Mouse (Mus musculus): ENCODE results near the gene Tomm6. TPM values are rescaled to one million over a fixed set of nuclear protein-coding genes. Genes with fewer than 3 reads are reported as not detected.
A peak's percentile ranks its signal among the peaks of the same experiment; 100 is the strongest.

Tomm6 gene
- polyA plus RNA-seq, 1 experiment from 2014 or later: 275 TPM

GRCm38 (mm10) chr17:47708972-47709371 is 20.8 kb upstream of the Tomm6 start:
- no peak overlapping the region for H3K4me2 ChIP-seq (ENCODE audit: low read depth, low read length)
- 59% methylated on average over 4 of the region's 4 CpGs for WGBS (ENCODE audit: insufficient replicate concordance)
- H3K36me3 ChIP-seq (replicated peaks; ENCODE audit: insufficient read depth, low read length): no peaks in the 10 kb centered on the region
- DNase-seq (no peak), ATAC-seq (no peak)
- no peak overlapping the region for H3K9ac ChIP-seq (replicated peaks)
- H3K9me3 ChIP-seq (ENCODE audit: low read length): no peaks in the 10 kb centered on the region
- TF ChIP-seq EP300 (IDR thresholded peaks at IDR 0.05; ENCODE audit: low read depth): no peak
- no peak for TF ChIP-seq CTCF (IDR thresholded peaks at IDR 0.05; ENCODE audit: low read depth)
- H3K27ac ChIP-seq (ENCODE audit: low read depth): no peak overlapping the region
- no peak overlapping the region for H3K4me3 ChIP-seq (ENCODE audit: low read depth, low read length)
- no peaks in the 10 kb centered on the region for H3K4me1 ChIP-seq (ENCODE audit: insufficient read depth)
- no peaks in the 10 kb centered on the region for H3K27me3 ChIP-seq (ENCODE audit: insufficient read depth, low read length)

GRCm38 (mm10) chr17:47707961-47708360 is 19.8 kb upstream of the Tomm6 start:
- 0 out of 2 replicates have a peak, but pooled peaks cover 4% of the 10 kb centered on the region for H3K27me3 ChIP-seq (ENCODE audit: insufficient read depth, low read length)
- no peak for DNase-seq

GRCm38 (mm10) chr17:47706196-47706595 is 18.0 kb upstream of the Tomm6 start:
- Histone ChIP-seq H3K9me3 (ENCODE audit: low read length) (no peaks in the 10 kb centered on the region), H3K36me3 (replicated peaks; ENCODE audit: insufficient read depth, low read length) (no peaks in the 10 kb centered on the region), H3K4me3 (ENCODE audit: low read depth, low read length) (no peak overlapping the region), H3K27ac (ENCODE audit: low read depth) (no peak overlapping the region), H3K9ac (replicated peaks) (no peak overlapping the region), H3K4me2 (ENCODE audit: low read depth, low read length) (no peak overlapping the region), H3K27me3 (ENCODE audit: insufficient read depth, low read length) (0 out of 2 replicates have a peak, but pooled peaks cover 5% of the 10 kb centered on the region), H3K4me1 (ENCODE audit: insufficient read depth) (no peaks in the 10 kb centered on the region)
- DNase-seq (no peak), ATAC-seq (no peak)
- whole genome bisulfite sequencing (ENCODE audit: insufficient replicate concordance): 50% methylated on average over 1 of the region's 1 CpGs
- TF ChIP-seq CTCF (IDR thresholded peaks at IDR 0.05; ENCODE audit: low read depth) (no peak), EP300 (IDR thresholded peaks at IDR 0.05; ENCODE audit: low read depth) (no peak)

More at GRCm38 (mm10) chr17:47707961-47708360, 19.8 kb upstream of the Tomm6 start:
- Histone ChIP-seq H3K4me3 (ENCODE audit: low read depth, low read length) (no peak overlapping the region), H3K36me3 (replicated peaks; ENCODE audit: insufficient read depth, low read length) (no peaks in the 10 kb centered on the region), H3K9ac (replicated peaks) (no peak overlapping the region), H3K4me1 (ENCODE audit: insufficient read depth) (no peaks in the 10 kb centered on the region), H3K4me2 (ENCODE audit: low read depth, low read length) (no peak overlapping the region), H3K27ac (ENCODE audit: low read depth) (no peak overlapping the region), H3K9me3 (ENCODE audit: low read length) (no peaks in the 10 kb centered on the region)
- ATAC-seq: no peak
- 83% methylated on average over 3 of the region's 3 CpGs for WGBS (ENCODE audit: insufficient replicate concordance)
- TF ChIP-seq EP300 (IDR thresholded peaks at IDR 0.05; ENCODE audit: low read depth) (no peak), CTCF (IDR thresholded peaks at IDR 0.05; ENCODE audit: low read depth) (no peak)

- no peaks in the 10 kb centered on the region for H3K9me3 ChIP-seq (ENCODE audit: low read length)
- no peak overlapping the region for H3K27ac ChIP-seq (ENCODE audit: low read depth)
- H3K36me3 ChIP-seq (replicated peaks; ENCODE audit: insufficient read depth, low read length): no peaks in the 10 kb centered on the region
- TF ChIP-seq CTCF (IDR thresholded peaks at IDR 0.05; ENCODE audit: low read depth): 0 out of 2 replicates have a peak, but pooled peaks have one; percentile 9
- TF ChIP-seq EP300 (IDR thresholded peaks at IDR 0.05; ENCODE audit: low read depth): no peak
- H3K4me3 ChIP-seq (ENCODE audit: low read depth, low read length): no peak overlapping the region
- DNase-seq (no peak), ATAC-seq (no peak)
- H3K4me2 ChIP-seq (ENCODE audit: low read depth, low read length): no peak overlapping the region
- peaks cover 3% of the 10 kb centered on the region; the same call in 1 of the 2 replicates for H3K4me1 ChIP-seq (ENCODE audit: insufficient read depth)
- no peak overlapping the region for H3K9ac ChIP-seq (replicated peaks)
- 62% methylated on average over 4 of the region's 4 CpGs for WGBS (ENCODE audit: insufficient replicate concordance)
- H3K27me3 ChIP-seq (ENCODE audit: insufficient read depth, low read length): 0 out of 2 replicates have a peak, but pooled peaks cover 5% of the 10 kb centered on the region
These were observed 16.5 kb upstream of the Tomm6 start for GRCm38 (mm10) chr17:47704692-47705091.

GRCm38 (mm10) chr17:47703556-47703955 is 15.4 kb upstream of the Tomm6 start:
- Histone ChIP-seq H3K27ac (ENCODE audit: low read depth) (no peak overlapping the region), H3K27me3 (ENCODE audit: insufficient read depth, low read length) (0 out of 2 replicates have a peak, but pooled peaks cover 5% of the 10 kb centered on the region), H3K36me3 (replicated peaks; ENCODE audit: insufficient read depth, low read length) (no peaks in the 10 kb centered on the region), H3K4me2 (ENCODE audit: low read depth, low read length) (no peak overlapping the region), H3K4me3 (ENCODE audit: low read depth, low read length) (no peak overlapping the region), H3K4me1 (ENCODE audit: insufficient read depth) (peaks cover 3% of the 10 kb centered on the region; the same call in 1 of the 2 replicates), H3K9ac (replicated peaks) (no peak overlapping the region), H3K9me3 (ENCODE audit: low read length) (no peaks in the 10 kb centered on the region)
- ATAC-seq (no peak), DNase-seq (no peak)
- TF ChIP-seq CTCF (IDR thresholded peaks at IDR 0.05; ENCODE audit: low read depth) (no peak), EP300 (IDR thresholded peaks at IDR 0.05; ENCODE audit: low read depth) (no peak)
- WGBS (ENCODE audit: insufficient replicate concordance): 43% methylated on average over 20 of the region's 20 CpGs

- no peak overlapping the region for H3K9ac ChIP-seq (replicated peaks)
- H3K27ac ChIP-seq (ENCODE audit: low read depth): no peak overlapping the region
- H3K27me3 ChIP-seq (ENCODE audit: insufficient read depth, low read length): 0 out of 2 replicates have a peak, but pooled peaks cover 5% of the 10 kb centered on the region
- no peaks in the 10 kb centered on the region for H3K36me3 ChIP-seq (replicated peaks; ENCODE audit: insufficient read depth, low read length)
- peaks cover 3% of the 10 kb centered on the region; the same call in 1 of the 2 replicates for H3K4me1 ChIP-seq (ENCODE audit: insufficient read depth)
- ATAC-seq (no peak), DNase-seq (no peak)
- 58% methylated on average over 24 of the region's 28 CpGs for WGBS (ENCODE audit: insufficient replicate concordance)
- TF ChIP-seq EP300 (IDR thresholded peaks at IDR 0.05; ENCODE audit: low read depth) (no peak), CTCF (IDR thresholded peaks at IDR 0.05; ENCODE audit: low read depth) (no peak)
- H3K9me3 ChIP-seq (ENCODE audit: low read length): no peaks in the 10 kb centered on the region
- no peak overlapping the region for H3K4me2 ChIP-seq (ENCODE audit: low read depth, low read length)
- H3K4me3 ChIP-seq (ENCODE audit: low read depth, low read length): no peak overlapping the region
These were observed 14.6 kb upstream of the Tomm6 start for GRCm38 (mm10) chr17:47702548-47703345.

Data from liver, postnatal 0 days (tissue).